Mouse (Mus musculus) cerebellum, postnatal 14 days (tissue): ENCODE results near the gene Ttc7b.
A peak's percentile ranks its signal among the peaks of the same experiment; 100 is the strongest.

Source experiments
- DNase-seq, 2 experiments: peaks; one replicate each; pipeline ENCODE4 v3.0.0; 2021; ENCODE audit warnings: mixed read lengths in 2 of 2

Ttc7b gene

DNA sequence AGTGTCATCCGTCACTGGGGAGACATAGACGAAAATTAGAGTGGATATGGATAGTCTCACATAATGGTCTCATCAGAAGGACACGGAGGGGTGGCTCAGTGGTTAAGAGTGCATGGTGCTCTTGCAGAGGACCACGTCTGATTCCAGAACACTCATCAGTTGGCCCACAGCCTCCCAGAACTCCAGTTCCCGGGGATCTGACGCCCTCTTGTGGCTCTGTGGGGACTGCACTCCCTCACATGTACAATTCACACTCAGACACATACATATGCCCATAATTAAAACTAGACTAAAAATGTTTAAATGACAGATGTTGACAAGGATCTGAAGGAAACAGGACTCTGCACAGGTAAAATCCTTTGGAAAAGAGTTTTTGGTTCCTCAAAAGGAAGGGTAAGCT lies 34.4 kb downstream of the Ttc7b start:
- peak in 1 of 2 experiments; percentile 64 for DNase-seq

DNA sequence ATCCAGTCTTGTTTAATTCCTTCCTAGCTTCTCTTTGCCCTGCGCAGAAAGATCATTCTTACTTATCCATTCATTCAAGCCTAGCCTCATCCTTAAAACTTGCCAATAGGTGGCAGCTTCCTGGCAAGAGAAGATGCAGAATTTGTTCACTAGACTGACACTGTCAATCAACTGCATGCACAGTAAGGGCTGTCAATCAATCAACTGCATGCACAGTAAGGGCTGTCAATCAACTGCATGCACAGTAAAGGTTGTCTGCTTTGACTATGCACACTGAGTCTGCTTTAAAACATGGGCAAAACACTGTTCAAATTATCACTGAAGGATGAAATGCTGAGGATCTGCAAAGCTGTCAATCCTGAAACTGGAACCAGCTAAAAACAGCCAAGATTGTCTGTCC lies 37.6 kb downstream of the Ttc7b start:
- DNase-seq: no peak

DNA sequence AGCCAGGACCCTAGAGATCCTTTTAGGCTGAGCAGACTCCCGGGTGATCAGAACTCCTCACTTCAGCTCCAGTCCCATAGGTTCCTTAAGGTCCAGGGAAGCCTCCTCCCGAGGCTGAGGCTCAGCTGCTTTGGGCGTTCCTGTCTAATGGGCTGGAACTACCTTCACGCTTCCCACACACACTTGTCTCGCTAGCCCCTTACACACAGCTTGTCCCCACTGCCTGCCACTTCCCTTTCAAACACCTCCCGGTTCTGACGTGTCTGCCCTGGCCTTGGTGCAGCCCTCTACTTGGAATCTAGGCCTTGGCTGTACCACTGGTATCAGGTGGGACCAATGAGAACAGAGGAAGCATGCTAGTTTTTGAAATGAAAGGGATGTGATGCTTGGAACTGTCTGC lies 38.4 kb downstream of the Ttc7b start:
- DNase-seq: no peak

- DNase-seq: no peak
These were observed 39.1 kb downstream of the Ttc7b start for GRCm38 (mm10) chr12:100481443-100482026.

DNA sequence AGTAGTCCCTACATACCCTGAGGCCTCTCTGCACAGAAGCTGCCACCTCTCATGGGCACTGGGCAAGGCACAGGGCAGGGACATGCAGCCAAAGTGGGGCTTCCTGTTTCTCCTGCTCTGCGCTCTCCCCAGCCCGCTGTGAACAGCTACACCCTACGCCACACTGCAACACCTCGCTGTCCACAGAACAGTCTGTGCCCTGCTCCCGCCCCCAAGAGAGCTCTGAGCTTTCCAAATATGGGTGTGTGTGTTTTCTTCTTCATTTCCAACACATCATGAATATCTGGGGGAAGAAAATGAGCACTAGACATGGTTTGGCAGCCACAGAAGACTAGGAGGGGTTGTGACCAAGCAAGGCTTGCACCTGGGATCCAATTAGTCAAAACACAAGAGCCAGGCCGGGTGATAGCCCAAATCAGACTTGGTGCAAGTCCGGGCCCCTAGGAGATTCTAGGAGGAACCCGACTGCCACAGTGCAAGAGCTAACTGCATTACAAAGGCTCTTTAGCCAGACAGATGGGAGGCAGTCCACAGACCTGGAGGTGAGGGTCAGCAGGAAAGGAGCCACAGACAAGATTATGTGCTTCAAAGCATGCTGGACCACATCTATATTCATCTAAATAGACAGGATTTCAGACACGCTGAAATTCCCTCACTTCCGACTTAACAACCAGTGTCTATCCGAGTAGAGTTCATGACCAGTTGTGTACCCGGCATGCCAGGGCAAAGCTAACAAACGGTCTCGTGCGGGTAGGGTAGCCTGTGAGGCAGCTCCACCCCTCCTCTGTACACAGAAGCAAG lies 39.8 kb downstream of the Ttc7b start:
- no peak for DNase-seq

DNA sequence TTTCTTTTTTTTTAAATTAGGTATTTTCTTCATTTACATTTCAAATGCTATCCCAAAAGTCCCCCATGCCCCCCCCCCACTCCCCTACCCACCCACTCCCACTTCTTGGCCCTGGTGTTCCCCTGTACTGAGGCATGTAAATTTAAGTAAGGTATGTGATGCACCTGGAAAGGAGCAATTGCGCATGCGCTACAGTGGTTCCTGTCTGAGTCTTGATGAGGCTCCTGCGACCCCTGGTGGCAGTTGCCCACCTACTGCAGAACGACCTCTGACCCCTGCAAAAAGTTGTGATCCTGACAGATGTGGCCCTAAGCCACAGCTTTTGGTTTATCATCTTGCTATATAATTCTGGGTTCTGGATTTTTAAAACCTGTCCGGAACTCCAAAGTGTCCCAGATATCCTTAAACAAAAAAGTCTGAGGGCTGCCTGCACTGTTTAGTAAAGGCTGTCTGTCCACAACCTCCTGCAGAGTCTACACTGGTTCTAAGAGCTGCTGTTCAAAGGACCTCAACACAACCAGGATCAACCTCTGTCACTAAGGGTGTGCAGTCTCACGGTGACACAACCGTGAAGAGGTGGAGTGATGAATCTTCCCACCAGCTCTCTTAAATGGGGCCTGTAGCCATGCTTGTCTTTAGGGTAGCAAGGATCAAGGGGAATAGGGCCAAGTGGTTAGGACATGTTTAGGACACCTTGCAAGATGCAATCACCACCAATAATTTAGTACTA lies 40.6 kb downstream of the Ttc7b start:
- peak; percentile 71 to 83 for DNase-seq

DNA sequence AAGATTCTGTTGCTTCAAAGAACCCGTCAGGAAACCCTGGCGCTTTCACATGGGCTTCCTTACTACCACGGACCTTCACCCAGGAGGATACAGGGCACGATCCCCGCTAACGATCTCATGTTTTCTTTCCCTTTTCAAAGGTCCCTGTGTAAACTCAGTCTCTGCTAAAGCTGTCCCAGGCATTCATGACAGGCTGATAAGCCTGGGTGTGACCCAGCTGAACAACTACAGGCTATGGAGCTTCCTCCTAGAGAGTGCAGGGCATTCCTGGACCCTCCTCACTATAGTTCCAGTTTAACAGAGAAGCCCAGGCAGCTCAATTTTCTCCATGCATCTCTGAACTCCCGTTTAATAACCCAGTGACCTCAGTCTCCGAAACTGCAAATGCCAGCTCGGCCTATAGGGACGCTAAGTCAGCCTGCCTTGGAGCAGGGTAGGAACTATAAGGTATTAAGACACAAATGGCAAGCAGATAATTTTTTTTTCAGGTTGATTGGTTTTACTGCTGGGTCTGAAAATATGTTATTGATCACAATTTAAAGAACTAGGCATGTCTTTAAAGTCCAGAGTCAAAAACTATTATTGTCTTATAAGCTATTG lies 41.3 kb downstream of the Ttc7b start:
- DNase-seq: no peak

DNA sequence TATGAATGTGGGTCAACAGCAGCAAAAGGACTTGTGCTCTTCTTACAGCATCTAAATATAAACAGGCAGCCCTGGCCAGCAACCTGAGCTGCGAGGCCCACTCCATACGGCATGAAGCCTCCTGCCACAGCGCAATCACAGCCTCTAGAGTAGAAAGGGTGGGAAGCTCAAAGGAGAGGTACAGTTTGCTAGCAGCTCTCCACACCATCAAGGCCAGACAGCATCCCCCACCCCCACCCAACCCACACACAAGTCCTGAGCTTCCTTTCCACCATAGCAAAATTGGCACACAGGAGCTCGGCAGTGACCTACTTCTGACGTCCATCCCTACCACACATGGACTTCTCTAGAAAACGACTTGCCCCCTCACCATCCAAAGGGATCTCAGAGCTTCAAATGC lies 42.0 kb downstream of the Ttc7b start:
- no peak for DNase-seq

DNA sequence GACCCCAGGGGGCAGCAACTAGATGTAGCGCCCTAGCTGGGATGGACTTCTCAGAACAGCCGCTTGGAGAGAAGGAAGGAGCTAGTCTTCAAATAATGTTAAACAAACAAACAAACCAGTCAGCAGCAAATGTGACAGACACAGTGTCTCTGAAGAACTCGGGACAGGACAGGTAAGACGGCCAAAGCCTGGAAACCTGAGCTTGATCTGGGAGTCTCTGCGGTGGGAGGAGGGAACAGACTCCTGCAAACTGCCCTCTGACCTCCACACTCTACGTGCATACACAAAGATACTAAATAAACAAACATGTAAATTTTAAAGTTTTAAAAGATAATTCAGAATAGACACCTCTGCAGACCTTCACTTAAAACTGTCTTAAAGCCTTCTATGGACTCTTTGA lies 42.5 kb downstream of the Ttc7b start:
- DNase-seq: no peak

GRCm38 (mm10) chr12:100477474-100477873 lies 43.2 kb downstream of the Ttc7b start:
- DNase-seq: no peak

GRCm38 (mm10) chr12:100476351-100476750 lies 44.3 kb downstream of the Ttc7b start:
- DNase-seq: no peak

DNA sequence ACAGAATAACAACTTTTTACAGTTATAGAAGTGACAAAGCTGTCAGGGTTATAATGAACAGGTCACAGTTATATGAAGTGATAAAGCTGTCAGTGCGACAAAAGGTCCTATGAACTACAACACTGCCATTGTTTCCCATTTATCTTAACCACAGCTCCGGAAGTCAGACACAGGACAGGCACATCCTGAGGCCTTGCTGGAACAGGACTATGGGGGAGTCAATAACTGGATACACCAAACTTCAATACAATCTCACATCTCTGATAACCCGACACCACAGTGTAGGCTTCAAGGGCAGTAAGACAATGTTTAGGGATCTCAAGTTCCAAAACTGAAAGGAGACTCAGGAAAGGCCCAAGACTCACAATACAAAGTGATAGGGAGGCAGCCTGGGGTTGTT lies 45.1 kb downstream of the Ttc7b start:
- no peak for DNase-seq

DNA sequence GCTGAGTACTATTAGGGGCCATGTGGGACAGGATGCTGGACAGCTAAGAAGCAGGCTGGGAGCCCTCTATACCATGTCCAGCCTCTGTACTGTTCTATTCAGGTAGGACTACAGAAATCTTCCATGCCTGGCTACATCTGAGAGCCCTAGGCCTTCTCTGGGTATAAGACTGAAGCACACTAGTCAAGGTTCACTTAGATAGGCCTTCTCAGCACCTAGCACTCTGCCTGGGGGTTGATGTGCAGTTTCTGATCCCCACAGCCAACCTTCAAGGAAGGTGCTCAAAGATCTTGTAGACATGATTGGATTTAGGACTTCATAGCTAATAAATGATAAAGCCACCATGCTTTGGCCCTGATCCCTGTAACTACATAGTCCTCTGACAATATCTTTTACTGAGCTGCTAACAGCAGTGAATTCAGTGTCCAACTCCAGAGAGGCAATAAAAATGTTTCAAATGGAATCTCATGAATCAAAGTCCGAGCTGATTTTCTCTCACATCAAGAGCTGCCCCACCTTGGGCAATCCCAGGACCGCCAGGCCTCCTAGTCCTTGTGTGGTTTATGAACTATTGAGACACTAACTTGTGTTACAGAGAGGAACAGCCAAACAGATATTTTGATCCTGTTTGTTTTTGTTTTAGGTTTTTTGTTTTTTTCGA lies 45.8 kb downstream of the Ttc7b start:
- DNase-seq: no peak

DNA sequence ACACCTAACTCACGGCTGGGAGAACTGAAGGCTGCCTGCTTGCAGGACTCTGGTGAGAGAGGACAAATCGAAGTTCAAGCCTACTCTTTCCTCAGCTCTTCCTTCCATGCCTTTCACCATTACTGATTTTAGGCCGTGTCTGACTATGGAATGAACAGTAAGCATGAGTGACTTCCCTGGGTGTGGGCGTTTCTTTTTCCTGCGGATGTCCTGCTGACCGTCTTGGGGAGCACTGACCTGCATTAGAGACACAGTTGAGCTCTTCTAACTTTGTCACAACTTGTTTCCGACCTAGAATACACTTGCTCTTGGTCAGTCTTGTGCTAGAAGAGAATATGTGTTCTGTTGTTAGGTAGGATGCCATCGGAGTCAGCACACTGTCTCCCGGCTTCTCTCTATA lies 50.3 kb downstream of the Ttc7b start:
- no peak for DNase-seq

GRCm38 (mm10) chr12:100469503-100470293 lies 50.9 kb downstream of the Ttc7b start:
- no peak for DNase-seq

DNA sequence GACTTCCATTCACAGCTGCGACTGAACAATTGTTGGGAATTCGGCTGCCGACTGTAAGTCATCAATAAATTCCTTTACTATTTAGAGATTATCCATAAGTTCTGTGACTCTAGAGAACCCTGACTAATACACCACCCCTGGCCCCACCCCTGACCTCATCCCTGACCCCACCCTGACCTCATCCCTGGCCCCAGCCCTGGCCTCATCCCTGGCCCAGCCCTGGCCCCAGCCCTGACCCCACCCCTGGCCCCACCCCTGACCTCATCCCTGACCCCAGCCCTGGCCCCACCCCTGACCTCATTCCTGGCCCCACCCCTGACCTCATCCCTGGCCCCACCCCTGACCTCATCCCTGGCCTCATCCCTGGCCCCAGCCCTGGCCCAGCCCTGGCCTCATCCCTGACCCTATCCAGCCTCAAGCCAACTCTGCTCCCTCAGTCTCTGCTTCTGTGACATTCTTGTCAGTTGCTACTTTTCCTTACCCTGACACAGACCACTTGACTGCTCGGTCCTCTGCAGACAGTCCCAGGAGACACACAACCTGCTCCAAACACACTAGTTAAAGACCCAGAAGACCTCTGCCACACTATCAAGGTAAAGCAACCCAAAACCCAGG lies 55.4 kb downstream of the Ttc7b start:
- no peak for DNase-seq

- no peak for DNase-seq
These were observed 62.9 kb downstream of the Ttc7b start for GRCm38 (mm10) chr12:100457701-100458100.

GRCm38 (mm10) chr12:100456257-100456975 lies 64.2 kb downstream of the Ttc7b start:
- DNase-seq: no peak

GRCm38 (mm10) chr12:100455453-100455852 lies 65.2 kb downstream of the Ttc7b start:
- peak; percentile 23 to 30 for DNase-seq

GRCm38 (mm10) chr12:100447701-100448277 lies 72.8 kb downstream of the Ttc7b start:
- no peak for DNase-seq

- DNase-seq: peak; percentile 45 to 62
These were observed 73.5 kb downstream of the Ttc7b start for GRCm38 (mm10) chr12:100447161-100447560.
